Mouse (Mus musculus): ENCODE data around the gene Nfkbib.

Gene Nfkbib

DNA sequence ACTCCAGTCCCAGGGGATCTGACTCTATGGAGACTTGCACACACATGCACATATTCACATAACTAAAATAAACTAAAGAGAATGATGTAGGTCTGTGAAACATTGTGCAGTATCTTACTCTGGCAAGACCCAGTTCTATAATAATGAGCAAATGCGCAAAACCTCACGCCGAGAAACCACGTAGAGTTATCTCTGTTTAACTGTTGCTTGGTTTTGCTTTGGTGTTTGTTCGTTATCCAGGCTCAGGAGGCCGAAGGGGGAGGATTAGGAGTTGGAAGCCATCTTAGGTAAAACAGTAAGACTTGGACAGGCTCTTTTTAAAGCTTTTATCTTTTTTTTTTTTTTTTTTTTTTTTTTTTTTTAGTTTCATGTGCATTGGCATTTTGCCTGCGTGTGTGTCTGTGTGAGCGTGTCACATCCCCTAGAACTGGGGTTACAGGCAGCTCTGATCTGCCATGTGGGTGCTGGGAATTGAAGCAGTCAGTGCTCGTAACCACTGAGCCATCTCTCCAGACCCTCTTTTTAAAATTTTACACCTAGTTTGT is 2.2 kb upstream of the Nfkbib start:
- DNase-seq (ENCODE audit: low spot score in 2 of 2) = no peak

- DNase-seq (ENCODE audit: low spot score in 2 of 2) = no peak
Observed at GRCm38 (mm10) chr7:28766910-28767309, 402 bp downstream of the Nfkbib start.

- DNase-seq (ENCODE audit: low spot score in 2 of 2) = peak; percentile 98 to 99
Observed at GRCm38 (mm10) chr7:28766173-28766879, 986 bp downstream of the Nfkbib start, which contains the start of gene Sirt2. Gene Sirt2, plus strand, starts transcription at chr7:28766735.

DNA sequence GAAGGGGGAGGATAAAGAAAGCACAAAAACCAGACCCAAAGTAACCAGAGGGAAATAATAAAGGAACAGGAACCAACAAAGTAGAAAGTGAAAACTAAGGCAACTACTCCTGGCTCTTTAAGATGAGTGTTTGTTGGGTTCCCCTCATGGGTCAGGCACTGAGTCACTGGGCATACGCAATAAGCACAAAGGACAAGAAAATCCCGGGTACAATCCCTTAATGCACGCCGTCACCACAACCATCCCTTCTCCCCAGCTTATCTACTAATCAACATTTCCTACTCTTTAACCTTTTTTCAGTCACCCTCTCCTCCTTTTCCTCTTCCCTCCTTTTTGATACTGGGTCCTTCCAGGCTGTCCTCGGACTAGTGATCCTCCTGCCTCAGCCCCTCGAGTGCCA is 2.1 kb downstream of the Nfkbib start:
- no peak for DNase-seq (ENCODE audit: low spot score in 2 of 2)

- no peak for DNase-seq (ENCODE audit: low spot score in 2 of 2)
Observed at GRCm38 (mm10) chr7:28761907-28762306, 5.4 kb downstream of the Nfkbib start.

DNA sequence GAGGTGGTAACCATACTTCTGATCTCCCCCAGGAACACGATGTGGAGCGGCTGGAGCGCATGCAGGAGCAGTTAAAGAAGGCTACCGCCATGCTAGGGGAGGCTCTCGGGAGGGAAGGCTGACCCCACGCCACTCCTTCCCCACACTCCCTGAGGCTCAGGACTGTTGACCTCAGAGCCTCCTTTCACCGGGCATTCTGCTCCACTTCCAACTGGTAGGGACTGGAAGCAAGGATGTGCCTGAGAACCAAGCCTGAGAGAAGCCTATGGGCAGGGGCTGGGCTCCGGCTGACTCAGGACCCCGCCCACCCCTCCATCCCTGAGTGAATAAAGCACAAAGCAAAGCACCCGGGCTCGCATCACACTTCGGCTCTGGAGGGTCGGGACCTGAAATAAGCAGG is 8.7 kb downstream of the Nfkbib start:
- DNase-seq (ENCODE audit: low spot score in 2 of 2) = no peak

GRCm38 (mm10) chr7:28756079-28756478 is 11.2 kb downstream of the Nfkbib start, which contains the start of gene Ccer2:
Gene Ccer2, plus strand, starts transcription at chr7:28756174.
- DNase-seq (ENCODE audit: low spot score in 2 of 2) = no peak

GRCm38 (mm10) chr7:28749935-28750334 is 17.4 kb downstream of the Nfkbib start:
- DNase-seq (ENCODE audit: low spot score in 2 of 2) = no peak

- DNase-seq (ENCODE audit: low spot score in 2 of 2) = peak; percentile 96 to 97
Observed at GRCm38 (mm10) chr7:28741709-28742438, 25.4 kb downstream of the Nfkbib start, which contains the start of the genes Mrps12 and Sars2. Gene Mrps12, minus strand, starts transcription at chr7:28741820. Gene Sars2, plus strand, starts transcription at chr7:28741992.

DNA sequence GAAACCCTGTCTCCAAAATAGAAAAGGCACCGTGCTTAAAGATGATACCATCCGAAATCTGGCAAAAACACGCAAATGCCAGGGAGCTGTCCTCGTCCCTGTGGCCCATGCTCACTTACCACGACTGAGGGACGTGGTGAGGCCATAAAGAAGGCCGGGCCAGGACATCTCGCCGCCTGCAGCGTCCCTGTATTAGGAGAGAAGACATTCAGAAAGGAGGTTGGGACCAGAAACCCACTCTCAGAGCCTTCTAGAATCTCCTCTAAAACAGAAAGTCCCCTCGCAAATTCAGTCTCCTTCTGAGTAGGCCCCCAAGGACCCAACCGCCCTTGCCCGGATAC is 26.0 kb downstream of the Nfkbib start:
- no peak for DNase-seq (ENCODE audit: low spot score in 2 of 2)

DNA sequence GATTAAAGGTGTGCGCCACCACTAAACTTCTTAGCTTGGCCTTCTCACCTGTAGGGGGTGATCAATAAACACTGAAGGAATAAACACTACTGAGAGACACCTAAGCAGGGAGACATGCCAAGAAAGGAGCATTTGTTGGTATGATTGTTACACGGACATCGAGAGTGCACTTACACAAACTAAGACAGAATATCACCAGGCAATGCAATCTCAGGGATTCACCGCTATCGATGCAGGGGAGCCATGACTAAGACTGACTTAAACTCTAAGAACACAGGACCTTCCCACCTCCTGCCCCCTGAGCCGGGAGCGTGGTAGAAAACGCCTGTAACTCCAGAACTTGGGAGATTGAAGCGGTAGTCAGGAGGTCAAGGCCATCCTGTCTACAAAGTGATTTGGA is 26.4 kb downstream of the Nfkbib start:
- no peak for DNase-seq (ENCODE audit: low spot score in 2 of 2)

DNA sequence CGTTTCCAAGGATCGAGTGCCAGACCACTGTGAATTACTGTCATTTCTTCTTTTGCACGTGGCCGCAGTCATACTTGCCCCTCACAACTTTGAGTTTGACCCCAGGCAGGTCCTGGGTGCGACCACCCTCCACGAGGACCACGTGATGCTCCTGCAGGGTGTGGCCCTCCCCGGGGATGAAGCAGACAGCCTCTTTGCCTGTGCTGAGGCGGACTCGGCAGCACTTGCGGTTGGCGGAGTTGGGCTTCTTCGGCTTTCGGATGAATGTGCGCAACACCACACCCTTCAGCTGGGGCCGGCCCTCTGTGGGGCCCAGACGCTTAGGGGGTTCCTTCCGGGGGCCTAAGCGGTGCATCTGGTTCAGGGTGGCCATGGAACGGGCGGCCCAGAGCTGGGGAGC is 27.5 kb downstream of the Nfkbib start:
- DNase-seq (ENCODE audit: low spot score in 2 of 2) = no peak

DNA sequence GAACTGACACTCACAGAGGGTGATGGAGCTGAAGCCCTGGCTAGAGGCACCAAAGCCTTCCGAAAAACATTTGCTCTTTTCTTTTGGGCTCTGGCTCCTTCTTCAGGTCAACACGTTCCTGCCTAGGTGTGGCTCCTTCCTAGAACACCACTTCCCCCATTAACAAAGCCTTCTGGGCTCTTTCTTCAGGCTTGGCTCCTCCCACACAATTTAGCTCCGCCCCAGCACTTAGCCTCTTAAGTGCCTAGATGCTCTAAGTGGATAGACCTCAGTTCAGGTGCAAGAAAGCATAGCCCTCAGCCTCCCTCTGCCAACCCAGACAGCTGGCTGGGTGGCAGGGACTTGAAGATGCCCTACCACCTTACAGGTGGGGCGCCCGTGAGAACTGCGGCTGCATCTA is 31.6 kb downstream of the Nfkbib start:
- DNase-seq (ENCODE audit: low spot score in 2 of 2) = no peak

- DNase-seq (ENCODE audit: low spot score in 2 of 2) = no peak
Observed at GRCm38 (mm10) chr7:28733211-28733610, 34.1 kb downstream of the Nfkbib start.

DNA sequence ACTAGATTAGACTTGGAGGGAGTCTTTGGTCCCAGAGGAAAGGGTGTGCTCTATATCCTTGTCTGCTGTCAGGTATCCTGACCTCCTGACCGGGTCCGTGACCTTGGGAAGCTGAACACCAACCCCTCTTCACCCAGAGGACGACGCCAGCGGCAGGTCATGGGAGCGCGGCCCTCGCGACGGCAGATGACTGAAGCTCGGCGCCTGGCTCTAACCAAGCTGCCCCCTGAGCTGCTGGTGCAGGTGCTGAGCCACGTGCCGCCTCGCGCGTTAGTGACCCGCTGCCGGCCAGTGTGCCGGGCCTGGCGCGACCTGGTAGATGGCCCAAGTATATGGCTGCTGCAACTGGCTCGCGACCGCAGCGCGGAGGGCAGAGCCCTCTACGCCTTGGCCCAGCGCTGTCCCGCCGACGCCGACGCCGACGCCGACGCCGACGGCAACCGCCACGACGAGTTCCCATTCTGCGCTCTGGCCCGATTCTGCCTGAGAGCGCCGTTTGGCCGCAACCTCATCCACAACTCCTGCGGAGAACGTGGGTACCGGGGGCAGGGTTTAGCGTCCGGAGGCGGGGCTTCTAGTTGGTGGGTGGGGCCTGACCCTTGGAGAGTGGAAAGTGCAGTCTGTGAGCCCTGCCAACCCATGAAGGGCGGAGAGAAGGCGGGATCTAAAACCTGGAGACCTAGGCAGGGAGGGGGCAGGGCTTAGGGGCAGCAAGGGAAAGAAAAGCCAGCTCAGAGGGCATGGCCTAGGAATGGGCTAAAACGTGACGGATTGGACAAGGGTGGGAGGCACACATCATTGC is 34.8 kb downstream of the Nfkbib start:
- DNase-seq (ENCODE audit: low spot score in 2 of 2) = peak; percentile 33 to 55

DNA sequence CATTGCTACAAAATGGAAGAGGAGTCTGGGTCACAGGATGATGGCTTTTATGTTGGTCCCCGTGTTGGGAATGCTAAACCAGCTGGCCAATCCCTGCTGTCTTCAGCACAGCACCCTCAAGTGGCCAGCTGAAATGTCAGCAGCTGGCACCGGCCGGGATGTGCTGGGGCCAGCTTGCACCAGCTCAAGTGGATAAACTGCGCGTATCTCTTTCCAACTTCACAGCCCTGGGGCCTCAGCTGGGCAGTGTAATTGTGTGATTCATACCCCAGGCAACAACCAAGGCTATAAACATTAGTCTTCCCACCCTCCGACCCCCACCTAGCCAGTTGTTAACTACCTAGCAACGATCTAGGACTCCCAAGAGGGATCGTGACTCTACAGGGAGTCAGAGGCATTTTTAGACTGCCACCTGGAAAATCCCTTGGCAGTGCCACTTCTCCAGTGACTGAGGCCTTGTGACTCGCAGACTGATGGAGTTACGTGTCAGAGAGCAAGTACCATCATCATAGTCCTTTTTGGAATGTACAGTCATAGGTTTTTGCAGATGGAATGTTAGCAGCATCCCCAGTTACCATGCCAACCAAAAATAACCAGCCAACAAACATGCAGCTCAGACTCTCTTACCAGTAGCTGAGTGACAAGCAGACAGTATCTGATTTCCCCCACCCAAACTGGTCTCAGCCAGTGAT is 39.5 kb downstream of the Nfkbib start:
- DNase-seq (ENCODE audit: low spot score in 2 of 2) = no peak

DNA sequence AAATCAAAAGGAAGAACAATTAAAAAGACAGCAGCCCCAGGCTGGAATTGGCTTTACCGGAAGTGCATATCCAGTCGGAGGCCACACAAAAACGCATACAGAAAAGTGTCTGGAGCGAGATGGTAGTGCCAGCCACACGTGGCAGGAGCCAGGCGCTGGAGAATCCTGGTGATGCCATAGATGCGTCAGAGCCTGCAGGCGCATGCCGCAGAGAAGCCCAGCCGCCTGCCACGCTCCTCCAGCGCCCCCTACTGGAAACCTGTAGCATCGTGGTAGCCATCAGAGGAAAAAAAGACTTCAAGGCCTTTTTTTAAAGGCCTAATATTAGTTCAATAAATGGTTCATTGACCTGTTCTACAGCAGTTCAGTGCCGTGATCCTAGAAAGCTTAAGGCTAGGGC is 40.7 kb downstream of the Nfkbib start:
- peak; percentile 67 to 73 for DNase-seq (ENCODE audit: low spot score in 2 of 2)

GRCm38 (mm10) chr7:28724613-28725012 is 42.7 kb downstream of the Nfkbib start:
- DNase-seq (ENCODE audit: low spot score in 2 of 2) = no peak

GRCm38 (mm10) chr7:28722079-28722478 is 45.2 kb downstream of the Nfkbib start:
- no peak for DNase-seq (ENCODE audit: low spot score in 2 of 2)

DNA sequence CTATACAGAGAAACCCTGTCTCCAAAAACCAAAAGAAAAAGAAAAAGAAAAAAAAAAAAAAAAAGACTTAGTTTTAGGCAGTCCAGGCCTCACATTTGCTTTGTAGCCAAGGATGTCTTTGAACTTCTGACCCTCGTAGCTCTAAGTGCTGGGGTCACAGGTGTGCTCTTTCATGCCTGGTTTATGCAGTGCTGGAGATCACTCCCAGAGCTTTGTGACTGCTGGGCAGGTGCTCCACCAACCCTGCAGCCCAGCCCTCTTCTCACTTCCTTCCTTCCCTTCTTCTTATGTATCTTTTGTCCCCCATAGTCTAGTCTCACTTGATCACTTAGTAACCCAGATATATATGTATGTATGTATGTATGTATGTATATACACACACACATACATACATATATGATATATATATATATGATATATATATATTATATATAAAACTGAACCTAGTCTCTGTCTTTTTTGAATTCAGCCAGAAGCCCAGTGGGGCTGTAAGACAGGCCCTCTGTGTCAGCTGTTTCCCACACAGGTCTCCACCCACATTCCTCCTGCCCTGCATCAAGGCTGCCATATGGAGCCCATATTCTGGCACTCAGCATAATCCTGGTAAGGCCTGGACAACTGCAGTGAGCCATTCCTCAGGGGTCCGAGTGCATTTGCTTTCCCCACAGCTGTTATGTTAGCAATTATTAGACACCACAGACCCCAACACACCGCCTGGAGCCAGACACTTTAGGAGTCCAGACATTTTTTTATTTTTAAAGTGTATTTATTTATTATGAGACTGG is 46.4 kb downstream of the Nfkbib start:
- no peak for DNase-seq (ENCODE audit: low spot score in 2 of 2)

GRCm38 (mm10) chr7:28719650-28720049 is 47.7 kb downstream of the Nfkbib start:
- DNase-seq (ENCODE audit: low spot score in 2 of 2) = no peak

Measured in natural killer cell, adult 2 months (primary cell).